ENCODE assay signal across 8 mouse cellular contexts in genomic region chr13:70586969-70587368, GRCm38 (mm10). TPM values are rescaled to one million over a fixed set of nuclear protein-coding genes. Genes with fewer than 3 reads are reported as not detected.
DNase-seq lines count a peak whose midpoint lies in the region; ATAC-seq lines count a peak whose summit lies in the region.

No protein-coding gene starts in this region.

- intact Hi-C loops in heart, postnatal 10 days (cut with DNase I), result loop anchor here (2.0 kb wide), 1 partner anchor 846 kb away; no protein-coding TSS in a partner anchor

- no peaks in the 10 kb centered on the region for H3K27me3 ChIP-seq in heart, embryonic 12.5 days (replicated peaks)
- H3K27me3 ChIP-seq in splenic B cell, adult 2 months (ENCODE audit: control insufficient read depth, insufficient read depth, low read length, poor library complexity, severe bottlenecking), result no peaks in the 10 kb centered on the region

- no peak overlapping the region for H3K27ac ChIP-seq in heart, embryonic 12.5 days (ENCODE audit: poor library complexity, severe bottlenecking)

- no peak overlapping the region for H3K4me2 ChIP-seq in heart, embryonic 12.5 days

- ATAC-seq in heart, embryonic 12.5 days (ENCODE audit: insufficient number of reproducible peaks, low FRiP score), result no peak
- ATAC-seq in common myeloid progenitor, adult 5-6 weeks (replicated peaks; ENCODE audit: low read depth, poor library complexity, severe bottlenecking), result peak; percentile 67; the same call in 1 of the 2 replicates
- peak; percentile 62 to 66; a peak in 3 of 4 replicates for ATAC-seq in hematopoietic stem cell, adult 5-6 weeks (replicated peaks in 1 of 2; ENCODE audit: insufficient read depth in 1 of 2, low FRiP score in 2 of 2, low TSS enrichment in 1 of 2, low read depth in 1 of 2, poor library complexity in 2 of 2, severe bottlenecking in 2 of 2)
- peak; percentile 86 for ATAC-seq in megakaryocyte progenitor cell, adult 5-6 weeks (replicated peaks; ENCODE audit: poor library complexity)

- H3K36me3 ChIP-seq in heart, embryonic 12.5 days, result peaks cover 58% of the 10 kb centered on the region
- H3K36me3 ChIP-seq in splenic B cell, adult 2 months (ENCODE audit: control insufficient read depth, insufficient read depth, low read length, poor library complexity, severe bottlenecking), result no peaks in the 10 kb centered on the region; the same call in none of the 2 replicates

- no peaks in the 10 kb centered on the region for H3K4me1 ChIP-seq in heart, embryonic 12.5 days (replicated peaks)

- WGBS in heart, embryonic 12.5 days, result 78% methylated on average over 2 of the region's 2 CpGs

- no peaks in the 10 kb centered on the region for H3K9me3 ChIP-seq in heart, embryonic 12.5 days (replicated peaks)

- DNase-seq in heart, postnatal 10 days, result peak; percentile 49 to 67
- DNase-seq in R1 (ENCODE audit: low read depth, low spot score), result peak; percentile 64
- peak; percentile 32 for DNase-seq in layer of hippocampus, adult 9-10 months (ENCODE audit: low spot score)
- peak; percentile 47 for DNase-seq in splenic B cell, adult 2 months (ENCODE audit: low read depth, low spot score)

- no peak overlapping the region for H3K4me3 ChIP-seq in heart, embryonic 12.5 days

- H3K9ac ChIP-seq in heart, embryonic 12.5 days, result no peak overlapping the region

RNA-seq across cellular contexts. Expression of gene Ice1, which starts 50.5 kb away (rescaled TPM):
- total RNA-seq in heart, postnatal 10 days (2021), result 10 to 100 TPM; 32.4 to 36.1 TPM
- polyA plus RNA-seq in heart, embryonic 12.5 days (2016; fragmentation: Nextera tagmentation; extraction: Ambion mirVana), result 19.3 and 20.1 TPM in 2 replicates
- total RNA-seq in common myeloid progenitor, adult 5-6 weeks (2017), result 32.3 and 36.6 TPM in 2 replicates
- total RNA-seq in hematopoietic stem cell, adult 5-6 weeks (2017), result 33.5 and 43.0 TPM in 2 replicates
- 30.7 and 30.9 TPM in 2 replicates for total RNA-seq in megakaryocyte progenitor cell, adult 5-6 weeks (2015)
- total RNA-seq in megakaryocyte progenitor cell, adult 5-6 weeks (2017), result 17.7 and 19.7 TPM in 2 replicates
